Mouse (Mus musculus) kidney, embryonic 14.5 days (tissue): Measurements from ENCODE around the gene Slc25a33. TPM values are rescaled to one million over a fixed set of nuclear protein-coding genes. Genes with fewer than 3 reads are reported as not detected.
A peak's percentile ranks its signal among the peaks of the same experiment; 100 is the strongest.
"Not testable (repeated sequence)": the region's sequence is repeated elsewhere in the genome, so short reads cannot be mapped to it uniquely, and the experiment has no call there.

Experiments used
- ATAC-seq: fragments of 200-750 bp; cut with Nextera tagmentation; 2 replicates; pipeline ENCODE4 v1.8.0; 2017; ENCODE audit warnings: moderate number of reproducible peaks, mild to moderate bottlenecking, moderate TSS enrichment, moderate library complexity; ENCODE audit not compliant: low FRiP score, low TSS enrichment
- H3K27ac ChIP-seq: fragments of 300-500 bp; sonication (generic); 2 replicates; pipeline ENCODE4 v1.5.1; 2014; ENCODE audit warnings: low read depth, mild to moderate bottlenecking, low read length, moderate library complexity, mixed read lengths
- H3K27me3 ChIP-seq: fragments of 300-500 bp; sonication (generic); 2 replicates; pipeline ENCODE4 v1.6.1; 2014; ENCODE audit warnings: mild to moderate bottlenecking, low read length; ENCODE audit not compliant: control insufficient read depth, insufficient read depth
- H3K36me3 ChIP-seq: fragments of 300-500 bp; sonication (generic); 2 replicates; pipeline ENCODE4 v1.6.1; 2014; ENCODE audit warnings: low read length, mixed read lengths; ENCODE audit not compliant: control insufficient read depth, insufficient read depth
- H3K4me1 ChIP-seq: fragments of 300-500 bp; sonication (generic); 2 replicates; pipeline ENCODE4 v1.6.1; 2014; ENCODE audit warnings: low read length, mixed read lengths; ENCODE audit not compliant: control insufficient read depth, insufficient read depth
- H3K4me2 ChIP-seq: fragments of 300-500 bp; sonication (generic); replicated peaks from 2 replicates; pipeline ENCODE4 v1.6.1; 2014; ENCODE audit warnings: low read depth, mild to moderate bottlenecking, low read length
- H3K4me3 ChIP-seq: fragments of 300-500 bp; sonication (generic); 2 replicates; pipeline ENCODE4 v1.5.1; 2014; ENCODE audit warnings: mild to moderate bottlenecking, low read length
- H3K9ac ChIP-seq: fragments of 300-500 bp; sonication (generic); 2 replicates; pipeline ENCODE4 v1.6.1; 2014; ENCODE audit warnings: low read depth, mild to moderate bottlenecking, low read length, moderate library complexity
- H3K9me3 ChIP-seq: fragments of 300-500 bp; sonication (generic); 2 replicates; pipeline ENCODE4 v1.6.1; 2016; ENCODE audit warnings: low read length; ENCODE audit not compliant: control insufficient read depth
- WGBS: fragments of 180-500 bp; shearing (Covaris S2); extraction: QIAGEN DNeasy Blood & Tissue Kit; methylation state at CpG from one replicate; pipeline ENCODE4 v1.1.7; 2014; 5-methylcytosine and 5-hydroxymethylcytosine counted together
- polyA plus RNA-seq: library from polyadenylated mRNA; unstranded; fragments of >200 nt; fragmentation: Nextera tagmentation; extraction: Ambion mirVana; gene quantifications from 2 replicates; pipeline ENCODE4 v1.2.1, GENCODE M21; 2014

Gene Slc25a33
- polyA plus RNA-seq, 1 experiment from 2014 or later = 19.3 TPM

- Histone ChIP-seq H3K27me3 (no peaks in the 10 kb centered on the region), H3K4me3 (no peak overlapping the region), H3K4me2 (no peak overlapping the region), H3K4me1 (0 out of 2 replicates have a peak, but pooled peaks cover 5% of the 10 kb centered on the region), H3K9me3 (no peaks in the 10 kb centered on the region), H3K36me3 (peaks cover 7% of the 10 kb centered on the region; the same call in 1 of the 2 replicates), H3K9ac (no peak overlapping the region), H3K27ac (no peak overlapping the region)
- WGBS = 76% methylated on average over 3 of the region's 3 CpGs
- no peak for ATAC-seq
These were observed 21.2 kb downstream of the Slc25a33 start for GRCm38 (mm10) chr4:149752836-149753235.

GRCm38 (mm10) chr4:149752124-149752799 is 21.8 kb downstream of the Slc25a33 start:
- ATAC-seq = peak; percentile 82; the same call in 1 of the 2 replicates
- Histone ChIP-seq H3K4me2 (no peak overlapping the region), H3K27ac (no peak overlapping the region), H3K9ac (no peak overlapping the region), H3K27me3 (no peaks in the 10 kb centered on the region), H3K9me3 (no peaks in the 10 kb centered on the region), H3K36me3 (peaks cover 7% of the 10 kb centered on the region; the same call in 1 of the 2 replicates), H3K4me1 (0 out of 2 replicates have a peak, but pooled peaks cover 5% of the 10 kb centered on the region), H3K4me3 (no peak overlapping the region)
- WGBS = 24% methylated on average over 17 of the region's 17 CpGs

- H3K36me3 ChIP-seq = peaks cover 9% of the 10 kb centered on the region; the same call in 1 of the 2 replicates
- no peak overlapping the region for H3K4me2 ChIP-seq
- H3K27ac ChIP-seq = no peak overlapping the region
- H3K27me3 ChIP-seq = no peaks in the 10 kb centered on the region
- ATAC-seq = no peak
- H3K4me1 ChIP-seq = 0 out of 2 replicates have a peak, but pooled peaks cover 5% of the 10 kb centered on the region
- no peak overlapping the region for H3K9ac ChIP-seq
- no peak overlapping the region for H3K4me3 ChIP-seq
- no peaks in the 10 kb centered on the region for H3K9me3 ChIP-seq
- 38% methylated on average over 5 of the region's 5 CpGs for WGBS
These were observed 23.4 kb downstream of the Slc25a33 start for GRCm38 (mm10) chr4:149750671-149751070.

GRCm38 (mm10) chr4:149749663-149750015 is 24.4 kb downstream of the Slc25a33 start:
- 90% methylated on average over 3 of the region's 3 CpGs for WGBS
- not testable (repeated sequence) for ATAC-seq, H3K4me3 ChIP-seq, H3K27ac ChIP-seq, H3K4me1 ChIP-seq, H3K9ac ChIP-seq, H3K4me2 ChIP-seq, H3K9me3 ChIP-seq, H3K27me3 ChIP-seq
- peaks cover 15% of the 10 kb centered on the region; the same call in 1 of the 2 replicates for H3K36me3 ChIP-seq

GRCm38 (mm10) chr4:149749003-149749662 is 24.9 kb downstream of the Slc25a33 start:
- Histone ChIP-seq H3K4me1 (0 out of 2 replicates have a peak, but pooled peaks cover 5% of the 10 kb centered on the region), H3K9ac (no peak overlapping the region), H3K9me3 (no peaks in the 10 kb centered on the region), H3K27me3 (no peaks in the 10 kb centered on the region), H3K4me3 (no peak overlapping the region), H3K4me2 (no peak overlapping the region), H3K27ac (no peak overlapping the region), H3K36me3 (peaks cover 13% of the 10 kb centered on the region; the same call in 1 of the 2 replicates)
- ATAC-seq = no peak
- 54% methylated on average over 18 of the region's 18 CpGs for WGBS

GRCm38 (mm10) chr4:149744119-149744518 is 30.0 kb downstream of the Slc25a33 start:
- 56% methylated on average over 7 of the region's 7 CpGs for WGBS
- H3K27ac ChIP-seq = no peak overlapping the region
- ATAC-seq = 0 out of 2 replicates have a peak, but pooled peaks have one; percentile 41

GRCm38 (mm10) chr4:149742011-149742530 is 32.0 kb downstream of the Slc25a33 start:
- no peak overlapping the region for H3K27ac ChIP-seq
- no peak overlapping the region for H3K4me2 ChIP-seq
- peaks cover 19% of the 10 kb centered on the region; the same call in 1 of the 2 replicates for H3K36me3 ChIP-seq
- H3K9me3 ChIP-seq = no peaks in the 10 kb centered on the region
- no peaks in the 10 kb centered on the region for H3K27me3 ChIP-seq
- 93% methylated on average over 14 of the region's 14 CpGs for WGBS
- peaks cover 3% of the 10 kb centered on the region; the same call in 1 of the 2 replicates for H3K4me1 ChIP-seq
- no peak overlapping the region for H3K4me3 ChIP-seq
- no peak for ATAC-seq
- H3K9ac ChIP-seq = no peak overlapping the region

More at GRCm38 (mm10) chr4:149744119-149744518, 30.0 kb downstream of the Slc25a33 start:
- no peak overlapping the region for H3K9ac ChIP-seq
- H3K36me3 ChIP-seq = peaks cover 19% of the 10 kb centered on the region; the same call in 1 of the 2 replicates
- H3K4me3 ChIP-seq = no peak overlapping the region
- H3K27me3 ChIP-seq = no peaks in the 10 kb centered on the region
- H3K9me3 ChIP-seq = no peaks in the 10 kb centered on the region
- H3K4me1 ChIP-seq = no peaks in the 10 kb centered on the region
- no peak overlapping the region for H3K4me2 ChIP-seq

GRCm38 (mm10) chr4:149740301-149740700 is 33.8 kb downstream of the Slc25a33 start:
- Histone ChIP-seq H3K4me3 (no peak overlapping the region), H3K4me1 (peaks cover 16% of the 10 kb centered on the region), H3K4me2 (no peak overlapping the region), H3K27ac (no peak overlapping the region), H3K9me3 (no peaks in the 10 kb centered on the region), H3K9ac (no peak overlapping the region), H3K36me3 (peaks cover 18% of the 10 kb centered on the region; the same call in 1 of the 2 replicates), H3K27me3 (no peaks in the 10 kb centered on the region)
- ATAC-seq = no peak
- 76% methylated on average over 7 of the region's 7 CpGs for WGBS
